Mouse (Mus musculus): Measurements from ENCODE around the gene Klrb1b.
"Not testable (repeated sequence)": the region's sequence is repeated elsewhere in the genome, so short reads cannot be mapped to it uniquely, and the experiment has no call there.

DNA sequence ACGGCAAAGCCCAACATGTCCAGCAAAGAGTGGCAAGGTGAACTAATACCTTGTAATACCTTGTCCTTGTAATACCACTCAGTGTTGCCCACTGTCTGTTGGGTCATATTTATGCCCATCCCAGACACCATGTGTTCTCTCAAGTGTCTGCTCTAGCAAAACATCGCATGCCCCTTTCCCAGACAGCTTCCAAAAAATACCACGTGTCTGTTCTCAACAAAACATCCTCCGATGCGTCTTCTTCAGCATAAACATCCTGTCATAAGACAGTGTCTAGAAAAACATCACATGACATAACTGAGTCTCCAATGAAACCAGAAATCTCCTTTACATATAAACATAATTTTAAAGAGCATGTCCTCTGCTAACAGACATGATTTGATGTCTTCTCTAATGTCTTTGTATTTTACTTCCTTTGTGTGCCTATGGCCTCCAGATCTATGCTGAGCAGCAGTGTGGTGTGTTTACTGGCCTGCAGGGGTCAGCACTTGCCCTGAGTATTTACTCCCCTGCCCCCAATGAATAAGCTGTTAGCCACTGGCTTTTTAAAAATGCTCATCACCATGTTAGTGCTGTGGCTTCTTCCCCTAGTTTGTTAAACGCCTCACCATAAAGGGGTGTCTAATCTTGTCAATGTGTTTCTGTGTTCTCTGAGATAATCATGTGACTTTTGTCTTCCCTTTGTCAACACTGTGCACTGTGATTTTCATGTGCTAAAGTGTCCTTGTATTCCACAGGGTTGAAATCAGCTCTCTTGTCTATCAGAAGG is 59.5 kb downstream of the Klrb1b start:
- TF ChIP-seq POLR2A (IDR thresholded peaks at IDR 0.05; ENCODE audit: control insufficient read depth, low read depth, low read length); CTCF (IDR thresholded peaks at IDR 0.05; ENCODE audit: control insufficient read depth, insufficient read depth, insufficient replicate concordance, low read depth, low read length): not testable (repeated sequence)
